Mouse (Mus musculus): ENCODE results near the gene Ppp1r1b. TPM values are rescaled to one million over a fixed set of nuclear protein-coding genes. Genes with fewer than 3 reads are reported as not detected.

Ppp1r1b gene
- polyA plus RNA-seq (2015; fragmentation: Nextera tagmentation; extraction: Ambion mirVana), result 5.4 and 6.6 TPM in 2 replicates

- 2% methylated on average over 55 of the region's 55 CpGs for WGBS (ENCODE audit: insufficient replicate concordance)
- TF ChIP-seq EP300 (IDR thresholded peaks at IDR 0.05; ENCODE audit: low read depth), result no peak
- no peak for TF ChIP-seq CTCF (IDR thresholded peaks at IDR 0.05; ENCODE audit: low read depth)
- H3K4me1 ChIP-seq (ENCODE audit: insufficient read depth), result peaks cover 7% of the 10 kb centered on the region
- peak within 1 kb of the TSS; percentile 18; the same call in 1 of the 2 replicates for H3K9ac ChIP-seq (replicated peaks)
- H3K36me3 ChIP-seq (replicated peaks; ENCODE audit: insufficient read depth, low read length), result no peaks in the 10 kb centered on the region
- peak within 1 kb of the TSS; percentile 65 for H3K4me2 ChIP-seq (ENCODE audit: low read depth, low read length)
- ATAC-seq (peak; percentile 13; the same call in 1 of the 2 replicates), DNase-seq (no peak)
- no peak within 1 kb of the TSS for H3K27ac ChIP-seq (ENCODE audit: low read depth)
- peak within 1 kb of the TSS; percentile 38 for H3K4me3 ChIP-seq (ENCODE audit: low read depth, low read length)
- no peaks in the 10 kb centered on the region for H3K9me3 ChIP-seq (ENCODE audit: low read length)
- H3K27me3 ChIP-seq (ENCODE audit: insufficient read depth, low read length), result peaks cover 66% of the 10 kb centered on the region
Observed at GRCm38 (mm10) chr11:98348083-98348961, at the start of gene Ppp1r1b. Gene Ppp1r1b (plus strand): TSS chr11:98348404.

DNA sequence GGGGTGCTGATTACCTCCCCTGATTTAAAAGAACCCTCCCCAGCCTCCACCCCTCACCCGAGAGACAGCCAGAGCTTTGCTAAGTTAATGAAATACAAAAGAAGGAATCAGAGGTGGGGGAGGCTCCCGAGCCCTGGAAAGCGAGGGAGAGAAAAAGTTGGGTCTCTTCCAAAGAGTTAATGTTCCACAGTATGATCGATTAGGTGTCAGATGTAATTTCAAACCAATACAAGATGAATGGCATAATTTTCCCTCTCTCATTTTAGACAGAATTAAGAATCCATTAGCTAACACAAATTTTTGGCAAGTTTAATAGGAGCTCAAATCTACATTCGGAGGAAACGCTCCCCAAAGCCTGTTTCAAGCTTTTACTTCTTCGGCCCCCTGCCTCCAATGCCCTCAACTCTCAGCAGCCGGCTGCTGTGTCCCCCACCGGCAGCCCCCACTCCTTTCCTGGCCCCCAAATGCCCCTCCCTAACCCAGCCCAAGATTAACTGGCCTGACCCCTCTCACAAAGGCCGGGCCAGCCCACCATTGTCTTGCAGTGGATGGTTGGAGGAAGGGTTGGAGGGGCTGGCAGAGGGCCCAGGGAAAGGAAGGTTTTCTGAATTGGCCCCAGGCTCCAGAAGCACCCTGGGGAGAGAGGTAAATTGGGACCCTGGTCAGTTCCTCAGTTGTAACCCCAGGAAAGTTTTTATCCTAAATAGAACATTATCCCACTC is 49.6 kb upstream of the Ppp1r1b start:
- H3K36me3 ChIP-seq (replicated peaks; ENCODE audit: insufficient read depth, low read length), result no peaks in the 10 kb centered on the region
- TF ChIP-seq CTCF (IDR thresholded peaks at IDR 0.05; ENCODE audit: low read depth) (no peak), EP300 (IDR thresholded peaks at IDR 0.05; ENCODE audit: low read depth) (no peak)
- WGBS (ENCODE audit: insufficient replicate concordance), result 16% methylated on average over 10 of the region's 10 CpGs
- H3K4me2 ChIP-seq (ENCODE audit: low read depth, low read length), result peak overlapping the region; percentile 61
- ATAC-seq (peak; percentile 28; the same call in 1 of the 2 replicates), DNase-seq (peak; percentile 36)
- no peak overlapping the region for H3K4me3 ChIP-seq (ENCODE audit: low read depth, low read length)
- no peak overlapping the region; the same call in 1 of the 2 replicates for H3K9ac ChIP-seq (replicated peaks)
- H3K9me3 ChIP-seq (ENCODE audit: low read length), result no peaks in the 10 kb centered on the region
- H3K4me1 ChIP-seq (ENCODE audit: insufficient read depth), result peaks cover 20% of the 10 kb centered on the region
- H3K27me3 ChIP-seq (ENCODE audit: insufficient read depth, low read length), result peaks cover 38% of the 10 kb centered on the region
- H3K27ac ChIP-seq (ENCODE audit: low read depth), result peak overlapping the region; percentile 96

DNA sequence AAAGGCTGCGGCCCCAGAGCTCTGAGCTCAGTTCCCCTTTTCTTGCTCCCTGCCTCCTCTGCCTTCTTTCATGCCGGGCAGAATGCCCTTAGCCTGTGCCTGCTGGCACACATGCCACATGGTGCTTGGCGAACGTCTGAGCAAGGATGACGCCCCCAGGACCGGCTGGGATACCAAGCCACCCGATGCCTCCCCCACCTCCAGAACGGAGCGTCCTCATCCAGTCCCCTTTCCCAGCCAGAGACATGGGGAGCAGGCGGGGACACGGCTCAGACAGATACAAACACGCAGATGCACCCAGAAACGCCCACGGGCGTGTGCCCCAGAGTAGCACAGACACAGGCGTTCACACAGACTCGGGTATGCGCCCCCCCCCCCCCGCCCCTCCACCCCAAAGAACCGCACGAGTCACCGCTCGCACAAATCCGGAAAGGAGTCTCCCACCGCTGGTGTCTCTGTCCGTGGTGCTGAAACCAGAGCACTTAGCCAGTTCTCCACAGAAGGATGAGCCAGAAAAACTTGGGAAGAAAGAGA is 34.3 kb upstream of the Ppp1r1b start:
- Histone ChIP-seq H3K27ac (ENCODE audit: low read depth) (no peak overlapping the region), H3K27me3 (ENCODE audit: insufficient read depth, low read length) (peaks cover 55% of the 10 kb centered on the region), H3K4me3 (ENCODE audit: low read depth, low read length) (no peak overlapping the region), H3K4me1 (ENCODE audit: insufficient read depth) (0 out of 2 replicates have a peak, but pooled peaks cover 3% of the 10 kb centered on the region), H3K9me3 (ENCODE audit: low read length) (no peaks in the 10 kb centered on the region), H3K36me3 (replicated peaks; ENCODE audit: insufficient read depth, low read length) (no peaks in the 10 kb centered on the region), H3K9ac (replicated peaks) (no peak overlapping the region), H3K4me2 (ENCODE audit: low read depth, low read length) (no peak overlapping the region)
- no peak for ATAC-seq
- 3% methylated on average over 26 of the region's 26 CpGs for WGBS (ENCODE audit: insufficient replicate concordance)
- DNase-seq, result peak; percentile 76
- TF ChIP-seq CTCF (IDR thresholded peaks at IDR 0.05; ENCODE audit: low read depth) (no peak), EP300 (IDR thresholded peaks at IDR 0.05; ENCODE audit: low read depth) (no peak)

DNA sequence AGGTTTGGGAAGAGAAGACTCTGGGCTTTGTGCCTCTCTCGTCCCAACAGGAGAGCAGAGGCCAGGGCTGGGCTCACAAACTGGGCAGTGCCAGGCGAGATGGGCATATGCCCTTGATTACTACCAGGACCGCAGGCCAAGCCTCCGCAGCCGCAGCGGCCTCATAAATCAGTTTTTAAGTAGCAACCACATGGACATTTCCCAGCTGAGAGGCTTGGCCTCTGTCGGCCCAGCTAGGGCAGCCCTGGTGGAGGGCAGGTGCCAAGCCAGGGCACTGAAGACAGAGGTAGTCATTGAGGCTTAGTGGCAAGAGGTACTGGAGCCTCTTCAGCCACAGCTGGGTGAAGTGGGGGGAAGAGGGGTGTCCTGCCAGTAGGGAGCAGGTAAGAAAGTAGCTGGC is 30.7 kb upstream of the Ppp1r1b start:
- H3K4me3 ChIP-seq (ENCODE audit: low read depth, low read length), result no peak overlapping the region
- peaks cover 82% of the 10 kb centered on the region for H3K27me3 ChIP-seq (ENCODE audit: insufficient read depth, low read length)
- no peaks in the 10 kb centered on the region for H3K9me3 ChIP-seq (ENCODE audit: low read length)
- no peak overlapping the region for H3K4me2 ChIP-seq (ENCODE audit: low read depth, low read length)
- TF ChIP-seq EP300 (IDR thresholded peaks at IDR 0.05; ENCODE audit: low read depth) (no peak), CTCF (IDR thresholded peaks at IDR 0.05; ENCODE audit: low read depth) (no peak)
- H3K36me3 ChIP-seq (replicated peaks; ENCODE audit: insufficient read depth, low read length), result no peaks in the 10 kb centered on the region
- H3K9ac ChIP-seq (replicated peaks), result no peak overlapping the region
- WGBS (ENCODE audit: insufficient replicate concordance), result 10% methylated on average over 7 of the region's 7 CpGs
- no peak for ATAC-seq
- no peak for DNase-seq
- H3K27ac ChIP-seq (ENCODE audit: low read depth), result no peak overlapping the region
- H3K4me1 ChIP-seq (ENCODE audit: insufficient read depth), result 0 out of 2 replicates have a peak, but pooled peaks cover 3% of the 10 kb centered on the region

GRCm38 (mm10) chr11:98318421-98319116 is 29.6 kb upstream of the Ppp1r1b start:
- no peaks in the 10 kb centered on the region for H3K9me3 ChIP-seq (ENCODE audit: low read length)
- WGBS (ENCODE audit: insufficient replicate concordance), result 5% methylated on average over 14 of the region's 14 CpGs

More at GRCm38 (mm10) chr11:98318421-98319116, 29.6 kb upstream of the Ppp1r1b start:
- H3K27me3 ChIP-seq (ENCODE audit: insufficient read depth, low read length), result peaks cover 91% of the 10 kb centered on the region
- H3K4me1 ChIP-seq (ENCODE audit: insufficient read depth), result 0 out of 2 replicates have a peak, but pooled peaks cover 3% of the 10 kb centered on the region
- no peak overlapping the region for H3K27ac ChIP-seq (ENCODE audit: low read depth)
- H3K4me3 ChIP-seq (ENCODE audit: low read depth, low read length), result no peak overlapping the region
- ATAC-seq, result no peak
- no peak overlapping the region for H3K9ac ChIP-seq (replicated peaks)
- no peak overlapping the region for H3K4me2 ChIP-seq (ENCODE audit: low read depth, low read length)
- no peak for DNase-seq
- TF ChIP-seq CTCF (IDR thresholded peaks at IDR 0.05; ENCODE audit: low read depth) (no peak), EP300 (IDR thresholded peaks at IDR 0.05; ENCODE audit: low read depth) (no peak)
- no peaks in the 10 kb centered on the region for H3K36me3 ChIP-seq (replicated peaks; ENCODE audit: insufficient read depth, low read length)
